Mouse (Mus musculus) hindbrain, embryonic 11.5 days (tissue): ENCODE measurements around the gene Cdk11b. TPM values are rescaled to one million over a fixed set of nuclear protein-coding genes. Genes with fewer than 3 reads are reported as not detected.
A peak's percentile ranks its signal among the peaks of the same experiment; 100 is the strongest.

Source experiments
- ATAC-seq: fragments of 200-750 bp; cut with Nextera tagmentation; 2 replicates; pipeline ENCODE4 v1.8.0; 2017; ENCODE audit warnings: mild to moderate bottlenecking, moderate TSS enrichment, moderate library complexity; ENCODE audit not compliant: low FRiP score
- DNase-seq: peaks from one replicate; pipeline ENCODE4 v3.0.0-alpha.2; 2015; ENCODE audit warnings: low spot score
- H3K27ac ChIP-seq: fragments of 300-500 bp; sonication (generic); 2 replicates; pipeline ENCODE4 v1.5.1; 2014; ENCODE audit warnings: mild to moderate bottlenecking, low read depth, low read length
- H3K27me3 ChIP-seq: fragments of 300-500 bp; sonication (generic); 2 replicates; pipeline ENCODE4 v1.6.1; 2014; ENCODE audit warnings: mild to moderate bottlenecking, low read length, moderate library complexity, mixed read lengths; ENCODE audit not compliant: control insufficient read depth, insufficient read depth
- H3K36me3 ChIP-seq: fragments of 300-500 bp; sonication (generic); 2 replicates; pipeline ENCODE4 v1.6.1; 2014; ENCODE audit warnings: mild to moderate bottlenecking, low read length, moderate library complexity, mixed read lengths; ENCODE audit not compliant: control insufficient read depth, insufficient read depth
- H3K4me1 ChIP-seq: fragments of 300-500 bp; sonication (generic); replicated peaks from 2 replicates; pipeline ENCODE4 v1.6.1; 2014; ENCODE audit warnings: low read length, mixed read lengths; ENCODE audit not compliant: control insufficient read depth, insufficient read depth
- H3K4me2 ChIP-seq: fragments of 300-500 bp; sonication (generic); replicated peaks from 2 replicates; pipeline ENCODE4 v1.6.1; 2014; ENCODE audit warnings: mild to moderate bottlenecking, low read depth, low read length
- H3K4me3 ChIP-seq: fragments of 300-500 bp; sonication (generic); 2 replicates; pipeline ENCODE4 v1.5.1; 2014; ENCODE audit warnings: low read depth, low read length
- H3K9ac ChIP-seq: fragments of 300-500 bp; sonication (generic); 2 replicates; pipeline ENCODE4 v1.6.1; 2014; ENCODE audit warnings: low read depth, low read length
- H3K9me3 ChIP-seq: fragments of 300-500 bp; sonication (generic); 2 replicates; pipeline ENCODE4 v1.6.1; 2016; ENCODE audit warnings: low read length; ENCODE audit not compliant: control insufficient read depth
- WGBS: fragments of 180-500 bp; shearing (Covaris S2); extraction: QIAGEN DNeasy Blood & Tissue Kit; methylation state at CpG from one replicate; pipeline ENCODE4 v1.1.7; 2014; 5-methylcytosine and 5-hydroxymethylcytosine counted together
- polyA plus RNA-seq: library from polyadenylated mRNA; unstranded; fragments of >200 nt; fragmentation: Nextera tagmentation; extraction: Ambion mirVana; gene quantifications from 2 replicates; pipeline ENCODE4 v1.2.1, GENCODE M21; 2014

The Cdk11b gene
- polyA plus RNA-seq, 1 experiment from 2014 or later = 77.6 TPM

DNA sequence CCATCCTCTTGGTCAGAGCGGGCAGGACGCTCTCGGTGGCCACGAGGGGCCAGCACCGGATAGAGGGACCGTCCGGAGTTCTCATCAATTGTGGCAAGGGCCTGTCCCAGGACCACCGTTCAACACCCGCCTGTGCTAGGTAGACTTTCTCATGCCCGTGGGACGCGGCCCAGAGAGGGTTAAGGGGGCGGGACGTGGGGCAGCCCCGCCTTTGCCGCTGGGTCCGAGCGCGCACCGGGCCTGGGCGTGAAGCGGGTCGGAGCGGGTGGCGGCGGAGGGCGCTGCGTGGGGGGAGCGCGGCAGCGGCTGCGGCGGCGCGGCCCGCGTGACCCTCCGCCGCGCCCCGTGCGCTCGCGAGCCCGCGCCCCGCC is 69.4 kb downstream of the Cdk11b start, which contains the start of gene Fndc10:
Gene Fndc10, plus strand, starts transcription at position 232 of the 371 bp plus-strand sequence.
- Histone ChIP-seq H3K4me3 (peak within 1 kb of the TSS; percentile 67), H3K27me3 (peaks cover 12% of the 10 kb centered on the region), H3K9ac (peak within 1 kb of the TSS; percentile 80), H3K4me2 (peak within 1 kb of the TSS; percentile 93), H3K4me1 (no peaks in the 10 kb centered on the region; the same call in 1 of the 2 replicates), H3K36me3 (no peaks in the 10 kb centered on the region), H3K27ac (peak within 1 kb of the TSS; percentile 69; the same call in 1 of the 2 replicates), H3K9me3 (no peaks in the 10 kb centered on the region)
- under 1% methylated on average over 24 of the region's 47 CpGs for WGBS
- ATAC-seq = peak; percentile 83
- peak; percentile 80 for DNase-seq

GRCm38 (mm10) chr4:155694482-155695401 is 70.1 kb downstream of the Cdk11b start:
- Histone ChIP-seq H3K27me3 (peaks cover 12% of the 10 kb centered on the region), H3K9ac (peak overlapping the region; percentile 80), H3K36me3 (no peaks in the 10 kb centered on the region), H3K4me2 (peak overlapping the region; percentile 93), H3K4me1 (no peaks in the 10 kb centered on the region; the same call in 1 of the 2 replicates), H3K9me3 (no peaks in the 10 kb centered on the region), H3K27ac (peak overlapping the region; percentile 69; the same call in 1 of the 2 replicates), H3K4me3 (peak overlapping the region; percentile 67)
- DNase-seq = peak; percentile 76
- 1% methylated on average over 78 of the region's 92 CpGs for WGBS
- ATAC-seq = peak; percentile 69; the same call in 1 of the 2 replicates

- no peaks in the 10 kb centered on the region for H3K9me3 ChIP-seq
- peaks cover 12% of the 10 kb centered on the region for H3K27me3 ChIP-seq
- DNase-seq (no peak), ATAC-seq (no peak)
- no peak overlapping the region for H3K9ac ChIP-seq
- H3K4me1 ChIP-seq = no peaks in the 10 kb centered on the region; the same call in 1 of the 2 replicates
- WGBS = 84% methylated on average over 4 of the region's 4 CpGs
- H3K27ac ChIP-seq = no peak overlapping the region
- H3K4me2 ChIP-seq = peak overlapping the region; percentile 93
- peak overlapping the region; percentile 67; the same call in 1 of the 2 replicates for H3K4me3 ChIP-seq
- no peaks in the 10 kb centered on the region for H3K36me3 ChIP-seq
These were observed 70.9 kb downstream of the Cdk11b start for GRCm38 (mm10) chr4:155695531-155696062.

- Histone ChIP-seq H3K9me3 (no peaks in the 10 kb centered on the region), H3K27me3 (peaks cover 12% of the 10 kb centered on the region), H3K27ac (no peak overlapping the region), H3K9ac (no peak overlapping the region), H3K4me2 (no peak overlapping the region), H3K4me1 (no peaks in the 10 kb centered on the region; the same call in 1 of the 2 replicates), H3K4me3 (no peak overlapping the region), H3K36me3 (no peaks in the 10 kb centered on the region)
- no peak for ATAC-seq
- WGBS = 75% methylated on average over 16 of the region's 16 CpGs
- DNase-seq = no peak
These were observed 71.9 kb downstream of the Cdk11b start for GRCm38 (mm10) chr4:155696261-155697255.

Other genes starting within 250 kb of the Cdk11b start
- not detected in 2 replicates for gene Gabrd, start 226.7 kb upstream of the Cdk11b start, polyA plus RNA-seq
- gene Cfap74, start 215.7 kb upstream of the Cdk11b start, polyA plus RNA-seq = 5.4 and 6.8 TPM in 2 replicates
- 0.37 TPM in 1 of 2 replicates, not detected in the other for gene Tmem52, start 155.7 kb upstream of the Cdk11b start, polyA plus RNA-seq
- 826 and 832 TPM in 2 replicates for gene Gnb1, start 133.5 kb upstream of the Cdk11b start, polyA plus RNA-seq
- 94.6 and 103 TPM in 2 replicates for gene Nadk, start 62.5 kb upstream of the Cdk11b start, polyA plus RNA-seq
- gene Slc35e2, start 23.4 kb upstream of the Cdk11b start, polyA plus RNA-seq = 17.0 and 18.1 TPM in 2 replicates
- not detected in 2 replicates for gene Gm10563, start 20.6 kb downstream of the Cdk11b start, polyA plus RNA-seq
- 2.6 and 3.1 TPM in 2 replicates for gene Mmp23, start 28.5 kb downstream of the Cdk11b start, polyA plus RNA-seq
- 9.9 and 12.5 TPM in 2 replicates for gene Mib2, start 44.3 kb downstream of the Cdk11b start, polyA plus RNA-seq
- gene Fndc10, start 69.5 kb downstream of the Cdk11b start, polyA plus RNA-seq = 1.6 and 1.8 TPM in 2 replicates
- 165 and 168 TPM in 2 replicates for gene Ssu72, start 79.9 kb downstream of the Cdk11b start, polyA plus RNA-seq
- 0.73 and 0.91 TPM in 2 replicates for gene Tmem240, start 109.9 kb downstream of the Cdk11b start, polyA plus RNA-seq
- 70.9 and 79.9 TPM in 2 replicates for gene Atad3a, start 136.2 kb downstream of the Cdk11b start, polyA plus RNA-seq
- gene Vwa1, start 149.8 kb downstream of the Cdk11b start, polyA plus RNA-seq = 8.6 and 9.5 TPM in 2 replicates
- 0.25 and 0.52 TPM in 2 replicates for gene Tmem88b, start 161.0 kb downstream of the Cdk11b start, polyA plus RNA-seq
- not detected in 2 replicates for gene Ankrd65, start 165.6 kb downstream of the Cdk11b start, polyA plus RNA-seq
- gene Mrpl20, start 178.0 kb downstream of the Cdk11b start, polyA plus RNA-seq = 238 and 242 TPM in 2 replicates
- gene Ccnl2, start 187.6 kb downstream of the Cdk11b start, polyA plus RNA-seq = 163 and 170 TPM in 2 replicates
- 112 and 123 TPM in 2 replicates for gene Aurkaip1, start 206.4 kb downstream of the Cdk11b start, polyA plus RNA-seq
- 31.1 and 36.8 TPM in 2 replicates for gene Mxra8, start 214.8 kb downstream of the Cdk11b start, polyA plus RNA-seq
- 7.5 and 8.8 TPM in 2 replicates for gene Dvl1, start 222.5 kb downstream of the Cdk11b start, polyA plus RNA-seq
- 0.46 TPM in 2 replicates for gene Tas1r3, start 238.5 kb downstream of the Cdk11b start, polyA plus RNA-seq
- 19.8 and 22.7 TPM in 2 replicates for gene Cptp, start 244.6 kb downstream of the Cdk11b start, polyA plus RNA-seq
- gene Ints11, start 244.7 kb downstream of the Cdk11b start, polyA plus RNA-seq = 93.1 and 95.4 TPM in 2 replicates